Comparison of ENCODE assay signal across 8 mouse cellular contexts in genomic region chr2:128967661-128968441, GRCm38 (mm10). TPM values are rescaled to one million over a fixed set of nuclear protein-coding genes. Genes with fewer than 3 reads are reported as not detected.
A peak's percentile ranks its signal among the peaks of the same experiment; 100 is the strongest.
DNase-seq lines count a peak whose midpoint lies in the region; ATAC-seq and TF ChIP-seq lines count a peak whose summit lies in the region.

Gene Gm10762 (minus strand): TSS chr2:128967725.

- peak within 1 kb of the TSS; percentile 98 to 100 for H3K27ac ChIP-seq in heart, embryonic 14.5 days (replicated peaks in 1 of 2; ENCODE audit: control insufficient read depth in 1 of 2, insufficient read depth in 1 of 2, low read depth in 2 of 2, low read length in 2 of 2)
- peak within 1 kb of the TSS; percentile 98 for H3K27ac ChIP-seq in liver, embryonic 15.5 days (replicated peaks)
- H3K27ac ChIP-seq in neural tube, embryonic 11.5 days (ENCODE audit: low read depth, low read length), result peak within 1 kb of the TSS; percentile 100
- peak within 1 kb of the TSS; percentile 100 for H3K27ac ChIP-seq in stomach, embryonic 16.5 days (ENCODE audit: low read length)

- no peak for TF ChIP-seq CTCF in brain, embryonic 14.5 days (IDR thresholded peaks at IDR 0.05; ENCODE audit: borderline replicate concordance, extremely low read depth, insufficient read depth, insufficient read length)

- peak; percentile 63; the same call in 1 of the 2 replicates for TF ChIP-seq POLR2A in brain, embryonic 14.5 days (IDR thresholded peaks at IDR 0.05; ENCODE audit: borderline replicate concordance, extremely low read depth, insufficient read depth, insufficient read length, poor library complexity, severe bottlenecking)

- ATAC-seq in erythroid progenitor cell, adult 5-6 weeks (replicated peaks; ENCODE audit: low FRiP score, poor library complexity, severe bottlenecking), result peak; percentile 53
- peak; percentile 79 for ATAC-seq in heart, embryonic 14.5 days (ENCODE audit: insufficient number of reproducible peaks, insufficient read depth, low FRiP score, low read depth)
- peak; percentile 82 for ATAC-seq in liver, embryonic 15.5 days (ENCODE audit: insufficient read depth)
- peak; percentile 74 for ATAC-seq in neural tube, embryonic 11.5 days (ENCODE audit: insufficient read depth, low FRiP score, low TSS enrichment)
- ATAC-seq in stomach, embryonic 16.5 days (ENCODE audit: insufficient read depth, low FRiP score), result peak; percentile 88

- H3K9ac ChIP-seq in heart, embryonic 14.5 days (ENCODE audit: low read length), result peak within 1 kb of the TSS; percentile 100
- H3K9ac ChIP-seq in liver, embryonic 15.5 days, result peak within 1 kb of the TSS; percentile 99
- H3K9ac ChIP-seq in neural tube, embryonic 11.5 days (ENCODE audit: low read length), result peak within 1 kb of the TSS; percentile 100
- H3K9ac ChIP-seq in stomach, embryonic 16.5 days (ENCODE audit: low read length), result peak within 1 kb of the TSS; percentile 100

- under 1% methylated on average over 80 of the region's 80 CpGs for WGBS in heart, embryonic 14.5 days
- WGBS in liver, embryonic 15.5 days (ENCODE audit: insufficient replicate concordance), result under 1% methylated on average over 80 of the region's 80 CpGs
- under 1% methylated on average over 64 of the region's 80 CpGs for WGBS in neural tube, embryonic 11.5 days
- under 1% methylated on average over 79 of the region's 80 CpGs for WGBS in stomach, embryonic 16.5 days

- H3K4me2 ChIP-seq in heart, embryonic 14.5 days (ENCODE audit: low read length), result peak within 1 kb of the TSS; percentile 68
- H3K4me2 ChIP-seq in liver, embryonic 15.5 days, result peak within 1 kb of the TSS; percentile 79
- peak within 1 kb of the TSS; percentile 53 for H3K4me2 ChIP-seq in neural tube, embryonic 11.5 days (ENCODE audit: low read depth)
- H3K4me2 ChIP-seq in stomach, embryonic 16.5 days (ENCODE audit: low read depth, low read length), result peak within 1 kb of the TSS; percentile 58

- H3K36me3 ChIP-seq in heart, embryonic 14.5 days (ENCODE audit: control insufficient read depth, insufficient read depth, low read length), result no peaks in the 10 kb centered on the region
- H3K36me3 ChIP-seq in liver, embryonic 15.5 days (replicated peaks), result no peaks in the 10 kb centered on the region
- no peaks in the 10 kb centered on the region for H3K36me3 ChIP-seq in neural tube, embryonic 11.5 days (ENCODE audit: control insufficient read depth, insufficient read depth, low read length)
- no peaks in the 10 kb centered on the region for H3K36me3 ChIP-seq in stomach, embryonic 16.5 days (ENCODE audit: control insufficient read depth, insufficient read depth, low read length)

- no peaks in the 10 kb centered on the region for H3K9me3 ChIP-seq in heart, embryonic 14.5 days (ENCODE audit: control insufficient read depth, low read length)
- no peaks in the 10 kb centered on the region for H3K9me3 ChIP-seq in liver, embryonic 15.5 days (replicated peaks)
- no peaks in the 10 kb centered on the region for H3K9me3 ChIP-seq in neural tube, embryonic 11.5 days (ENCODE audit: control insufficient read depth, low read length)
- H3K9me3 ChIP-seq in stomach, embryonic 16.5 days (replicated peaks; ENCODE audit: control insufficient read depth, low read length), result no peaks in the 10 kb centered on the region

- H3K4me1 ChIP-seq in heart, embryonic 14.5 days (ENCODE audit: control insufficient read depth in 2 of 2, insufficient read depth in 2 of 2, low read length in 2 of 2), result peaks cover 2 to 10% of the 10 kb centered on the region in 2 experiments; a peak in 3 of 4 replicates
- H3K4me1 ChIP-seq in liver, embryonic 15.5 days (replicated peaks), result peaks cover 18% of the 10 kb centered on the region
- H3K4me1 ChIP-seq in neural tube, embryonic 11.5 days (ENCODE audit: control insufficient read depth, insufficient read depth, low read length), result peaks cover 7% of the 10 kb centered on the region
- 0 out of 2 replicates have a peak, but pooled peaks cover 7% of the 10 kb centered on the region for H3K4me1 ChIP-seq in stomach, embryonic 16.5 days (ENCODE audit: control insufficient read depth, insufficient read depth, low read length)

- peak within 1 kb of the TSS; percentile 68 to 94 for H3K4me3 ChIP-seq in heart, embryonic 14.5 days (ENCODE audit: control insufficient read depth in 1 of 2, insufficient read depth in 1 of 2, low read depth in 1 of 2, low read length in 2 of 2)
- H3K4me3 ChIP-seq in liver, embryonic 15.5 days (replicated peaks), result peak within 1 kb of the TSS; percentile 97
- peak within 1 kb of the TSS; percentile 89 for H3K4me3 ChIP-seq in neural tube, embryonic 11.5 days (ENCODE audit: low read depth, low read length)
- H3K4me3 ChIP-seq in stomach, embryonic 16.5 days (replicated peaks; ENCODE audit: low read length), result peak within 1 kb of the TSS; percentile 92

- DNase-seq in CD4-positive helper T cell, adult 2 months (ENCODE audit: low read depth, low spot score), result peak; percentile 58
- DNase-seq in brain, embryonic 14.5 days (ENCODE audit: low read depth), result peak; percentile 84
- DNase-seq in kidney, postnatal 14 days, result peak; percentile 88
- DNase-seq in neural tube, embryonic 11.5 days (ENCODE audit: low spot score), result peak; percentile 83

- H3K27me3 ChIP-seq in heart, embryonic 14.5 days (ENCODE audit: control insufficient read depth, insufficient read depth, low read length), result no peaks in the 10 kb centered on the region
- H3K27me3 ChIP-seq in liver, embryonic 15.5 days, result no peaks in the 10 kb centered on the region
- H3K27me3 ChIP-seq in neural tube, embryonic 11.5 days (ENCODE audit: control insufficient read depth, insufficient read depth, low read length), result no peaks in the 10 kb centered on the region
- no peaks in the 10 kb centered on the region for H3K27me3 ChIP-seq in stomach, embryonic 16.5 days (ENCODE audit: control insufficient read depth, insufficient read depth, low read length)

RNA-seq across cellular contexts. Expression of gene Gm10762, which starts in this region (rescaled TPM):
- polyA plus RNA-seq in brain, embryonic 14.5 days (2012; rRNA removed), result 18.4 and 18.5 TPM in 2 replicates
- total RNA-seq in erythroid progenitor cell, adult 5-6 weeks (2015; ENCODE audit: low replicate concordance), result 2.5 TPM in 1 of 2 replicates, not detected in the other
- total RNA-seq in erythroid progenitor cell, adult 5-6 weeks (2017; ENCODE audit: low replicate concordance), result 0.51 and 4.5 TPM in 2 replicates
- 12.2 and 12.7 TPM in 2 replicates for polyA plus RNA-seq in heart, embryonic 14.5 days (2014; fragmentation: Nextera tagmentation; extraction: Ambion mirVana)
- 2.9 and 3.3 TPM in 2 replicates for polyA plus RNA-seq in liver, embryonic 15.5 days (2015; fragmentation: Nextera tagmentation; extraction: Ambion mirVana)
- polyA plus RNA-seq in neural tube, embryonic 11.5 days (2014; fragmentation: Nextera tagmentation; extraction: Ambion mirVana), result 15.8 and 17.9 TPM in 2 replicates
- polyA plus RNA-seq in stomach, embryonic 16.5 days (2015; fragmentation: Nextera tagmentation; extraction: Ambion mirVana), result 5.5 and 7.3 TPM in 2 replicates

Comparison
In these comparisons a context has a peak if more than half of its experiments do, and no peak if none do; other contexts are left out.
1. Peak in every context shown above with its lines: DNase-seq, ATAC-seq, H3K4me3 ChIP-seq and H3K27ac ChIP-seq.